Mouse (Mus musculus) CH12.LX (cell line): Measurements from ENCODE around the gene Mgat2. TPM values are rescaled to one million over a fixed set of nuclear protein-coding genes. Genes with fewer than 3 reads are reported as not detected.

ENCODE experiments used
- DNase-seq: peaks from one replicate; pipeline ENCODE4 v3.0.0-alpha.2; 2013; ENCODE audit errors: extremely low read depth
- H3K27ac ChIP-seq: 2 replicates; pipeline ENCODE4 v1.5.1; 2012; ENCODE audit warnings: low read depth, mild to moderate bottlenecking, control low read depth, moderate library complexity; ENCODE audit not compliant: insufficient read depth
- H3K27me3 ChIP-seq: replicated peaks from 2 replicates; pipeline ENCODE3; 2012; ENCODE audit warnings: inconsistent platforms
- H3K36me3 ChIP-seq, 2 experiments: replicated peaks in 1 of 2; 2 replicates each; pipeline versions ENCODE3 to v1.6.1; 2012; ENCODE audit warnings: inconsistent platforms in 1 of 2, low read length in 1 of 2, mild to moderate bottlenecking in 1 of 2, mixed read lengths in 1 of 2, moderate library complexity in 1 of 2; ENCODE audit not compliant: control insufficient read depth in 1 of 2, insufficient read depth in 1 of 2
- H3K4me1 ChIP-seq, 2 experiments: 2 replicates each; pipeline ENCODE4 v1.6.1; 2012; ENCODE audit warnings: inconsistent platforms in 1 of 2, moderate library complexity in 1 of 2; ENCODE audit not compliant: insufficient read depth in 2 of 2, control insufficient read depth in 1 of 2
- H3K4me2 ChIP-seq: 2 replicates; pipeline ENCODE4 v1.6.1; 2012; ENCODE audit warnings: low read depth, mild to moderate bottlenecking, control low read depth; ENCODE audit not compliant: poor library complexity, insufficient read depth, severe bottlenecking
- H3K4me3 ChIP-seq, 3 experiments: fragments of 150-350 bp in 1 of 3; sonication (generic) in 1 of 3; replicated peaks in 1 of 3; 2 replicates each; pipeline versions ENCODE3 to v1.5.1; 2011 to 2012; ENCODE audit warnings: low read depth in 2 of 3, low read length in 2 of 3, mild to moderate bottlenecking in 2 of 3, moderate library complexity in 2 of 3, control low read depth in 1 of 3, improper control_type of control experiment in 1 of 3, inconsistent platforms in 1 of 3, mixed read lengths in 1 of 3; ENCODE audit not compliant: poor library complexity in 1 of 3
- H3K79me2 ChIP-seq: replicated peaks from 2 replicates; pipeline ENCODE4 v1.6.1; 2012; ENCODE audit warnings: mild to moderate bottlenecking, moderate library complexity; ENCODE audit not compliant: control insufficient read depth, poor library complexity, insufficient read depth, severe bottlenecking; ENCODE audit errors: extremely low read depth
- H3K9ac ChIP-seq: 2 replicates; pipeline ENCODE4 v1.6.1; 2012; ENCODE audit warnings: low read depth, mild to moderate bottlenecking, control low read depth, moderate library complexity; ENCODE audit not compliant: insufficient read depth
- H3K9me3 ChIP-seq: replicated peaks from 2 replicates; pipeline ENCODE3; 2012; ENCODE audit warnings: low read length, inconsistent platforms, mixed read lengths
- CHD2 ChIP-seq: IDR thresholded peaks from 2 replicates; pipeline ENCODE4 v1.6.1; 2011; ENCODE audit warnings: low read length, improper control_type of control experiment
- CTCF ChIP-seq, 2 experiments: IDR thresholded peaks in 1 of 2; conservative IDR thresholded peaks in 1 of 2; 2 replicates each; pipeline ENCODE4 v1.5.1; 2011 to 2012; ENCODE audit warnings: low read depth in 2 of 2, low read length in 2 of 2, improper control_type of control experiment in 1 of 2, inconsistent platforms in 1 of 2, mild to moderate bottlenecking in 1 of 2, moderate library complexity in 1 of 2
- E2F4 ChIP-seq: IDR thresholded peaks from 2 replicates; pipeline ENCODE4 v1.6.1; 2011; ENCODE audit warnings: low read depth, low read length, improper control_type of control experiment; ENCODE audit not compliant: insufficient replicate concordance
- ELF1 ChIP-seq: IDR thresholded peaks from 2 replicates; pipeline ENCODE4 v1.6.1; 2014; ENCODE audit warnings: low read depth, mild to moderate bottlenecking, inconsistent platforms, low read length, improper control_type of control experiment
- ETS1 ChIP-seq: conservative IDR thresholded peaks from 2 replicates; pipeline ENCODE4 v1.6.1; 2012; ENCODE audit warnings: low read depth, mild to moderate bottlenecking, inconsistent platforms, low read length, improper control_type of control experiment, moderate library complexity
- HCFC1 ChIP-seq: IDR thresholded peaks from 2 replicates; pipeline ENCODE4 v1.6.1; 2012; ENCODE audit warnings: low read depth, mild to moderate bottlenecking, inconsistent platforms, low read length, improper control_type of control experiment
- IRF4 ChIP-seq: IDR thresholded peaks from 2 replicates; pipeline ENCODE4 v1.6.1; 2014; ENCODE audit warnings: low read depth, mild to moderate bottlenecking, inconsistent platforms, low read length, improper control_type of control experiment
- JUN ChIP-seq: IDR thresholded peaks from 2 replicates; pipeline ENCODE4 v1.6.1; 2011; ENCODE audit warnings: low read depth, mild to moderate bottlenecking, low read length, improper control_type of control experiment, moderate library complexity; ENCODE audit not compliant: insufficient read depth
- MAX ChIP-seq: IDR thresholded peaks from 2 replicates; pipeline ENCODE4 v1.6.1; 2011; ENCODE audit warnings: low read length, improper control_type of control experiment
- MEF2A ChIP-seq: IDR thresholded peaks from 2 replicates; pipeline ENCODE4 v1.6.1; 2014; ENCODE audit warnings: low read depth, mild to moderate bottlenecking, inconsistent platforms, low read length, improper control_type of control experiment, borderline replicate concordance
- MXI1 ChIP-seq: IDR thresholded peaks from 2 replicates; pipeline ENCODE4 v1.6.1; 2011; ENCODE audit warnings: mild to moderate bottlenecking, low read depth, low read length, improper control_type of control experiment
- NELFE ChIP-seq: IDR thresholded peaks from 2 replicates; pipeline ENCODE4 v1.6.1; 2011; ENCODE audit warnings: low read depth, low read length, improper control_type of control experiment
- NRF1 ChIP-seq: IDR thresholded peaks from 2 replicates; pipeline ENCODE4 v1.6.1; 2014; ENCODE audit warnings: low read depth, mild to moderate bottlenecking, inconsistent platforms, low read length, improper control_type of control experiment, moderate library complexity
- POLR2A ChIP-seq: IDR thresholded peaks from 2 replicates; pipeline ENCODE4 v1.6.1; 2011; ENCODE audit warnings: low read depth, mild to moderate bottlenecking, improper control_type of control experiment, low read length
- POLR2AphosphoS2 ChIP-seq: IDR thresholded peaks from 2 replicates; pipeline ENCODE4 v1.6.1; 2011; ENCODE audit warnings: low read depth, low read length, improper control_type of control experiment
- RCOR1 ChIP-seq: conservative IDR thresholded peaks from 2 replicates; pipeline ENCODE4 v1.6.1; 2012; ENCODE audit warnings: low read depth, mild to moderate bottlenecking, inconsistent platforms, low read length, improper control_type of control experiment
- TBP ChIP-seq: conservative IDR thresholded peaks from 2 replicates; pipeline ENCODE4 v1.6.1; 2011; ENCODE audit warnings: low read depth, low read length, improper control_type of control experiment
- TCF12 ChIP-seq: IDR thresholded peaks from 2 replicates; pipeline ENCODE4 v1.6.1; 2014; ENCODE audit warnings: low read depth, mild to moderate bottlenecking, inconsistent platforms, low read length, improper control_type of control experiment
- UBTF ChIP-seq: IDR thresholded peaks from 2 replicates; pipeline ENCODE4 v1.6.1; 2012; ENCODE audit warnings: low read depth, mild to moderate bottlenecking, inconsistent platforms, low read length, improper control_type of control experiment, moderate library complexity
- USF1 ChIP-seq: IDR thresholded peaks from 2 replicates; pipeline ENCODE4 v1.6.1; 2014; ENCODE audit warnings: low read depth, mild to moderate bottlenecking, inconsistent platforms, low read length, improper control_type of control experiment
- ZC3H11A ChIP-seq: IDR thresholded peaks from 2 replicates; pipeline ENCODE4 v1.6.1; 2012; ENCODE audit warnings: low read depth, mild to moderate bottlenecking, inconsistent platforms, low read length, improper control_type of control experiment
- ZMIZ1 ChIP-seq: IDR thresholded peaks from 2 replicates; pipeline ENCODE4 v1.6.1; 2012; ENCODE audit warnings: low read depth, mild to moderate bottlenecking, inconsistent platforms, low read length, improper control_type of control experiment
- ZNF384 ChIP-seq: IDR thresholded peaks from 2 replicates; pipeline ENCODE4 v1.6.1; 2012; ENCODE audit warnings: low read depth, low read length, improper control_type of control experiment, inconsistent platforms
- dilution Hi-C: fragments of 300-500 bp; cut with MboI; formaldehyde crosslinking; loops from 2 replicates; pipeline ENCODE4 v1.14.3; 2020; ENCODE audit warnings: low sequenced_read_pairs; ENCODE audit not compliant: extremely low pct_unique_long_range_greater_than_20kb, extremely low pct_ligation_motif_present
- in situ Hi-C: fragments of 300-500 bp; cut with MboI; formaldehyde crosslinking; loops from 3 replicates; pipeline ENCODE4 v1.14.3; 2019; ENCODE audit warnings: low sequenced_read_pairs, low pct_ligation_motif_present, low pct_unique_long_range_greater_than_20kb, mixed read lengths
- polyA plus RNA-seq: library from polyadenylated mRNA; unstranded; fragments of >175 nt; gene quantifications from 2 replicates; pipeline ENCODE4 v1.2.1, GENCODE M21; 2012; ENCODE audit warnings: low read depth; ENCODE audit not compliant: insufficient read length
- total RNA-seq, 2 experiments: library from RNA; depleted of rRNA; stranded (reverse); fragments of 300-350 nt in 1 of 2; fragments of >200 nt in 1 of 2; gene quantifications; 2 replicates each; pipeline ENCODE4 v1.2.3; 2012 to 2014

Mgat2 gene
- total and polyA plus RNA-seq, 3 experiments: 54.2 to 106 (median 58.1) TPM

- peaks cover 10% of the 10 kb centered on the region; the same call in 1 of the 2 replicates for H3K79me2 ChIP-seq
- TF ChIP-seq E2F4 (peak; percentile 87; the same call in 1 of the 2 replicates), RCOR1 (0 out of 2 replicates have a peak, but pooled peaks have one; percentile 66), ZC3H11A (no peak), MAX (peak; percentile 23; the same call in 1 of the 2 replicates), HCFC1 (peak; percentile 51), MEF2A (peak; percentile 40; the same call in 1 of the 2 replicates), JUN (no peak), NELFE (peak; percentile 79), ETS1 (peak; percentile 0; the same call in 1 of the 2 replicates), POLR2A (peak; percentile 92), NRF1 (peak; percentile 53), CHD2 (0 out of 2 replicates have a peak, but pooled peaks have one; percentile 25), IRF4 (no peak; the same call in 1 of the 2 replicates), MXI1 (peak; percentile 38; the same call in 1 of the 2 replicates), TCF12 (peak; percentile 72), UBTF (0 out of 2 replicates have a peak, but pooled peaks have one; percentile 61), CTCF (conservative IDR thresholded peaks at IDR 0.05 in 1 of 2, IDR thresholded peaks at IDR 0.05 in 1 of 2; ENCODE audit: low read depth in 2 of 2, low read length in 2 of 2) (no peak), ZNF384 (0 out of 2 replicates have a peak, but pooled peaks have one; percentile 19), ELF1 (peak; percentile 54; the same call in 1 of the 2 replicates), POLR2AphosphoS2 (peak; percentile 56; the same call in 1 of the 2 replicates), TBP (peak; percentile 84), USF1 (no peak), ZMIZ1 (peak; percentile 82; the same call in 1 of the 2 replicates)
- TF ChIP-seq, all 38 proteins: peak for 18
- dilution Hi-C loops (no loop called here), in situ Hi-C loops (no loop called here)
- peak within 1 kb of the TSS; percentile 35; the same call in 1 of the 2 replicates for H3K27ac ChIP-seq
- peak; percentile 81 for DNase-seq
- no peaks in the 10 kb centered on the region for H3K9me3 ChIP-seq
- peak within 1 kb of the TSS; percentile 31 for H3K9ac ChIP-seq
- peak within 1 kb of the TSS; percentile 86 for H3K4me2 ChIP-seq
- H3K4me3 ChIP-seq: peak within 1 kb of the TSS; percentile 70 to 75 (median 71)
- peaks cover 2 to 31% of the 10 kb centered on the region in 2 experiments; a peak in 3 of 4 replicates for H3K4me1 ChIP-seq
- H3K27me3 ChIP-seq: no peaks in the 10 kb centered on the region
- H3K36me3 ChIP-seq: peaks cover 4 to 28% of the 10 kb centered on the region in 2 experiments
Observed at GRCm38 (mm10) chr12:69227776-69228466, 44.0 kb downstream of the Mgat2 start, which contains the start of gene Pole2. Gene Pole2 (minus strand): TSS chr12:69228195.
